Mouse (Mus musculus) small intestine, adult 2 months (tissue): Measurements from ENCODE around the gene Traip.

Source experiments
- CTCF ChIP-seq: fragments of 200-500 bp; IDR thresholded peaks from 2 replicates; pipeline ENCODE4 v1.5.1; 2012; ENCODE audit warnings: low read depth, mild to moderate bottlenecking, control low read depth, inconsistent platforms, low read length, moderate library complexity, mixed read lengths; ENCODE audit not compliant: insufficient replicate concordance, insufficient read length; ENCODE audit errors: extremely low read depth
- POLR2A ChIP-seq: fragments of 200-500 bp; IDR thresholded peaks from 2 replicates; pipeline ENCODE4 v1.6.1; 2012; ENCODE audit warnings: low read depth, mild to moderate bottlenecking, control low read depth, inconsistent platforms, low read length, moderate library complexity

DNA sequence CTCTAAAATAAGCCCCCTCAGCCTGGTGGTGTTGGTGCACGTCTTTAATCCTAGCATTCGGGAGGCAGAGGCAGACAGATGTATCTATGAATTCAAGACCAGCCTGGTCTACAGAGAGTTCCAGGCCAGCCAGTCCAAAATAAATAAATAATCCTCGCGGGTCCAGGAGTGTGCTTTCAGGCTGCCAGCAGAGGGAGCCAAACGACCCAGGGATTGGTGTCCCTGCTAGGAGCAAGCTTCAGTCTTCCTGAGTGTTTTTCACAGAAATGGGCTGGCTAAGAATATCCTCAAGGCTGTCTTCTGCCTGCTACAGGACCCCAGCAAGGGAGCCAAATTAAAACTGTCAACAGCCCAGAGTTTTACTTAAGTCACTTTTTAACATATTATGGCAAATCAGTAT is 13.8 kb downstream of the Traip start:
- TF ChIP-seq POLR2A (no peak), CTCF (peak; percentile 98)
